Mouse (Mus musculus) CH12.LX (cell line): Measurements from ENCODE around the gene Casp14. TPM values are rescaled to one million over a fixed set of nuclear protein-coding genes. Genes with fewer than 3 reads are reported as not detected.

Experiments used
- DNase-seq: peaks from one replicate; pipeline ENCODE4 v3.0.0-alpha.2; 2013; ENCODE audit errors: extremely low read depth
- H3K27ac ChIP-seq: 2 replicates; pipeline ENCODE4 v1.5.1; 2012; ENCODE audit warnings: low read depth, mild to moderate bottlenecking, control low read depth, moderate library complexity; ENCODE audit not compliant: insufficient read depth
- H3K27me3 ChIP-seq: replicated peaks from 2 replicates; pipeline ENCODE3; 2012; ENCODE audit warnings: inconsistent platforms
- H3K36me3 ChIP-seq, 2 experiments: replicated peaks in 1 of 2; 2 replicates each; pipeline versions ENCODE3 to v1.6.1; 2012; ENCODE audit warnings: inconsistent platforms in 1 of 2, low read length in 1 of 2, mild to moderate bottlenecking in 1 of 2, mixed read lengths in 1 of 2, moderate library complexity in 1 of 2; ENCODE audit not compliant: control insufficient read depth in 1 of 2, insufficient read depth in 1 of 2
- H3K4me1 ChIP-seq, 2 experiments: 2 replicates each; pipeline ENCODE4 v1.6.1; 2012; ENCODE audit warnings: inconsistent platforms in 1 of 2, moderate library complexity in 1 of 2; ENCODE audit not compliant: insufficient read depth in 2 of 2, control insufficient read depth in 1 of 2
- H3K4me2 ChIP-seq: 2 replicates; pipeline ENCODE4 v1.6.1; 2012; ENCODE audit warnings: low read depth, mild to moderate bottlenecking, control low read depth; ENCODE audit not compliant: poor library complexity, insufficient read depth, severe bottlenecking
- H3K4me3 ChIP-seq, 3 experiments: fragments of 150-350 bp in 1 of 3; sonication (generic) in 1 of 3; replicated peaks in 1 of 3; 2 replicates each; pipeline versions ENCODE3 to v1.5.1; 2011 to 2012; ENCODE audit warnings: low read depth in 2 of 3, low read length in 2 of 3, mild to moderate bottlenecking in 2 of 3, moderate library complexity in 2 of 3, control low read depth in 1 of 3, improper control_type of control experiment in 1 of 3, inconsistent platforms in 1 of 3, mixed read lengths in 1 of 3; ENCODE audit not compliant: poor library complexity in 1 of 3
- H3K79me2 ChIP-seq: replicated peaks from 2 replicates; pipeline ENCODE4 v1.6.1; 2012; ENCODE audit warnings: mild to moderate bottlenecking, moderate library complexity; ENCODE audit not compliant: control insufficient read depth, poor library complexity, insufficient read depth, severe bottlenecking; ENCODE audit errors: extremely low read depth
- H3K9ac ChIP-seq: 2 replicates; pipeline ENCODE4 v1.6.1; 2012; ENCODE audit warnings: low read depth, mild to moderate bottlenecking, control low read depth, moderate library complexity; ENCODE audit not compliant: insufficient read depth
- H3K9me3 ChIP-seq: replicated peaks from 2 replicates; pipeline ENCODE3; 2012; ENCODE audit warnings: low read length, inconsistent platforms, mixed read lengths
- CHD1 ChIP-seq: IDR thresholded peaks from 2 replicates; pipeline ENCODE4 v1.6.1; 2012; ENCODE audit warnings: low read depth, low read length, improper control_type of control experiment, inconsistent platforms
- CTCF ChIP-seq, 2 experiments: IDR thresholded peaks in 1 of 2; conservative IDR thresholded peaks in 1 of 2; 2 replicates each; pipeline ENCODE4 v1.5.1; 2011 to 2012; ENCODE audit warnings: low read depth in 2 of 2, low read length in 2 of 2, improper control_type of control experiment in 1 of 2, inconsistent platforms in 1 of 2, mild to moderate bottlenecking in 1 of 2, moderate library complexity in 1 of 2
- ELF1 ChIP-seq: IDR thresholded peaks from 2 replicates; pipeline ENCODE4 v1.6.1; 2014; ENCODE audit warnings: low read depth, mild to moderate bottlenecking, inconsistent platforms, low read length, improper control_type of control experiment
- EP300 ChIP-seq: IDR thresholded peaks from 2 replicates; pipeline ENCODE4 v1.6.1; 2011; ENCODE audit warnings: low read length, improper control_type of control experiment
- ETS1 ChIP-seq: conservative IDR thresholded peaks from 2 replicates; pipeline ENCODE4 v1.6.1; 2012; ENCODE audit warnings: low read depth, mild to moderate bottlenecking, inconsistent platforms, low read length, improper control_type of control experiment, moderate library complexity
- GABPA ChIP-seq: IDR thresholded peaks from 2 replicates; pipeline ENCODE4 v1.6.1; 2012; ENCODE audit warnings: low read depth, low read length, improper control_type of control experiment, inconsistent platforms; ENCODE audit not compliant: insufficient replicate concordance
- JUND ChIP-seq: conservative IDR thresholded peaks from 2 replicates; pipeline ENCODE4 v1.6.1; 2011; ENCODE audit warnings: low read depth, low read length, improper control_type of control experiment
- MAFK ChIP-seq: IDR thresholded peaks from 2 replicates; pipeline ENCODE4 v1.6.1; 2011; ENCODE audit warnings: low read length, improper control_type of control experiment; ENCODE audit not compliant: insufficient replicate concordance
- MAX ChIP-seq: IDR thresholded peaks from 2 replicates; pipeline ENCODE4 v1.6.1; 2011; ENCODE audit warnings: low read length, improper control_type of control experiment
- MAZ ChIP-seq: IDR thresholded peaks from 2 replicates; pipeline ENCODE4 v1.6.1; 2012; ENCODE audit warnings: low read depth, mild to moderate bottlenecking, inconsistent platforms, low read length, improper control_type of control experiment, moderate library complexity
- MEF2A ChIP-seq: IDR thresholded peaks from 2 replicates; pipeline ENCODE4 v1.6.1; 2014; ENCODE audit warnings: low read depth, mild to moderate bottlenecking, inconsistent platforms, low read length, improper control_type of control experiment, borderline replicate concordance
- MXI1 ChIP-seq: IDR thresholded peaks from 2 replicates; pipeline ENCODE4 v1.6.1; 2011; ENCODE audit warnings: mild to moderate bottlenecking, low read depth, low read length, improper control_type of control experiment
- NELFE ChIP-seq: IDR thresholded peaks from 2 replicates; pipeline ENCODE4 v1.6.1; 2011; ENCODE audit warnings: low read depth, low read length, improper control_type of control experiment
- PAX5 ChIP-seq: IDR thresholded peaks from 2 replicates; pipeline ENCODE4 v1.6.1; 2012; ENCODE audit warnings: low read length, inconsistent platforms, mixed read lengths
- POLR2A ChIP-seq: IDR thresholded peaks from 2 replicates; pipeline ENCODE4 v1.6.1; 2011; ENCODE audit warnings: low read depth, mild to moderate bottlenecking, improper control_type of control experiment, low read length
- RAD21 ChIP-seq: IDR thresholded peaks from 2 replicates; pipeline ENCODE4 v1.6.1; 2011; ENCODE audit warnings: low read depth, mild to moderate bottlenecking, low read length, improper control_type of control experiment, moderate library complexity
- RCOR1 ChIP-seq: conservative IDR thresholded peaks from 2 replicates; pipeline ENCODE4 v1.6.1; 2012; ENCODE audit warnings: low read depth, mild to moderate bottlenecking, inconsistent platforms, low read length, improper control_type of control experiment
- SIN3A ChIP-seq: IDR thresholded peaks from 2 replicates; pipeline ENCODE4 v1.6.1; 2012; ENCODE audit warnings: low read length, improper control_type of control experiment, inconsistent platforms
- TCF12 ChIP-seq: IDR thresholded peaks from 2 replicates; pipeline ENCODE4 v1.6.1; 2014; ENCODE audit warnings: low read depth, mild to moderate bottlenecking, inconsistent platforms, low read length, improper control_type of control experiment
- UBTF ChIP-seq: IDR thresholded peaks from 2 replicates; pipeline ENCODE4 v1.6.1; 2012; ENCODE audit warnings: low read depth, mild to moderate bottlenecking, inconsistent platforms, low read length, improper control_type of control experiment, moderate library complexity
- USF1 ChIP-seq: IDR thresholded peaks from 2 replicates; pipeline ENCODE4 v1.6.1; 2014; ENCODE audit warnings: low read depth, mild to moderate bottlenecking, inconsistent platforms, low read length, improper control_type of control experiment
- USF2 ChIP-seq: conservative IDR thresholded peaks from 2 replicates; pipeline ENCODE4 v1.6.1; 2011; ENCODE audit warnings: low read depth, low read length, improper control_type of control experiment
- ZC3H11A ChIP-seq: IDR thresholded peaks from 2 replicates; pipeline ENCODE4 v1.6.1; 2012; ENCODE audit warnings: low read depth, mild to moderate bottlenecking, inconsistent platforms, low read length, improper control_type of control experiment
- ZKSCAN1 ChIP-seq: IDR thresholded peaks from 2 replicates; pipeline ENCODE4 v1.6.1; 2012; ENCODE audit warnings: low read depth, inconsistent platforms, low read length, improper control_type of control experiment, borderline replicate concordance
- ZMIZ1 ChIP-seq: IDR thresholded peaks from 2 replicates; pipeline ENCODE4 v1.6.1; 2012; ENCODE audit warnings: low read depth, mild to moderate bottlenecking, inconsistent platforms, low read length, improper control_type of control experiment
- ZNF384 ChIP-seq: IDR thresholded peaks from 2 replicates; pipeline ENCODE4 v1.6.1; 2012; ENCODE audit warnings: low read depth, low read length, improper control_type of control experiment, inconsistent platforms
- dilution Hi-C: fragments of 300-500 bp; cut with MboI; formaldehyde crosslinking; loops from 2 replicates; pipeline ENCODE4 v1.14.3; 2020; ENCODE audit warnings: low sequenced_read_pairs; ENCODE audit not compliant: extremely low pct_unique_long_range_greater_than_20kb, extremely low pct_ligation_motif_present
- in situ Hi-C: fragments of 300-500 bp; cut with MboI; formaldehyde crosslinking; loops from 3 replicates; pipeline ENCODE4 v1.14.3; 2019; ENCODE audit warnings: low sequenced_read_pairs, low pct_ligation_motif_present, low pct_unique_long_range_greater_than_20kb, mixed read lengths
- polyA plus RNA-seq: library from polyadenylated mRNA; unstranded; fragments of >175 nt; gene quantifications from 2 replicates; pipeline ENCODE4 v1.2.1, GENCODE M21; 2012; ENCODE audit warnings: low read depth; ENCODE audit not compliant: insufficient read length
- total RNA-seq, 2 experiments: library from RNA; depleted of rRNA; stranded (reverse); fragments of 300-350 nt in 1 of 2; fragments of >200 nt in 1 of 2; gene quantifications; 2 replicates each; pipeline ENCODE4 v1.2.3; 2012 to 2014

The Casp14 gene
- total and polyA plus RNA-seq, 3 experiments = not detected

GRCm38 (mm10) chr10:78710706-78711105 is 7.4 kb downstream of the Casp14 start:
- peaks cover 23% of the 10 kb centered on the region for H3K27me3 ChIP-seq
- dilution Hi-C loops = no loop called here
- no peaks in the 10 kb centered on the region for H3K4me1 ChIP-seq
- no peaks in the 10 kb centered on the region for H3K79me2 ChIP-seq
- no peaks in the 10 kb centered on the region for H3K36me3 ChIP-seq
- no peak for DNase-seq
- no peak overlapping the region for H3K4me3 ChIP-seq
- no peak overlapping the region for H3K27ac ChIP-seq
- no peak for TF ChIP-seq EP300
- no peak for TF ChIP-seq ZC3H11A
- no peak for TF ChIP-seq MAX
- no peak for TF ChIP-seq TCF12
- no peak for TF ChIP-seq ZNF384
- TF ChIP-seq ZKSCAN1 = no peak
- TF ChIP-seq CHD1 = no peak
- TF ChIP-seq SIN3A = no peak
- TF ChIP-seq MAFK = no peak
- no peak for TF ChIP-seq USF1
- no peak for TF ChIP-seq RAD21
- no peak for TF ChIP-seq JUND
- no peak for TF ChIP-seq CTCF (conservative IDR thresholded peaks at IDR 0.05 in 1 of 2, IDR thresholded peaks at IDR 0.05 in 1 of 2; ENCODE audit: low read depth in 2 of 2, low read length in 2 of 2)
- no peak for TF ChIP-seq POLR2A
- no peak for TF ChIP-seq ETS1
- no peak for TF ChIP-seq ZMIZ1
- TF ChIP-seq MXI1 = no peak
- no peak overlapping the region for H3K4me2 ChIP-seq
- H3K9me3 ChIP-seq = no peaks in the 10 kb centered on the region
- in situ Hi-C loops = no loop called here
- H3K9ac ChIP-seq = no peak overlapping the region

- in situ Hi-C loops = no loop called here
- H3K27me3 ChIP-seq = peaks cover 8% of the 10 kb centered on the region
- no peak overlapping the region for H3K4me2 ChIP-seq
- H3K27ac ChIP-seq = no peak overlapping the region
- TF ChIP-seq MXI1 (no peak), TCF12 (no peak), PAX5 (no peak), ZC3H11A (no peak), GABPA (no peak), ZMIZ1 (no peak), UBTF (no peak), ZNF384 (no peak), NELFE (no peak), ELF1 (no peak), MEF2A (no peak), MAZ (no peak), USF2 (no peak), ETS1 (no peak), EP300 (no peak), ZKSCAN1 (no peak), RCOR1 (no peak), MAX (no peak)
- no peaks in the 10 kb centered on the region for H3K79me2 ChIP-seq
- no peak overlapping the region for H3K9ac ChIP-seq
- H3K4me3 ChIP-seq = no peak overlapping the region
- H3K9me3 ChIP-seq = no peaks in the 10 kb centered on the region
- no peaks in the 10 kb centered on the region for H3K36me3 ChIP-seq
- H3K4me1 ChIP-seq = no peaks in the 10 kb centered on the region; a peak in 1 of 4 replicates
- no peak for DNase-seq
- dilution Hi-C loops = no loop called here
Measured at GRCm38 (mm10) chr10:78700881-78701280, 17.2 kb downstream of the Casp14 start.
